Mouse (Mus musculus) liver, embryonic 14.5 days (tissue): ENCODE measurements at regions not wholly inside any gene's neighbourhood (a gene's known extent, or its start where the extent isn't known, plus 50 kb on each side); places are given as distances from the start of the nearest gene placed in this dataset.

Experiments
- ATAC-seq: fragments of 200-750 bp; cut with Nextera tagmentation; 2 replicates; pipeline ENCODE4 v1.8.0; 2017; ENCODE audit warnings: moderate number of reproducible peaks, mild to moderate bottlenecking, moderate library complexity; ENCODE audit not compliant: insufficient read depth
- DNase-seq, 3 experiments: peaks; one replicate each; pipeline ENCODE4 v3.0.0-alpha.2; 2012 to 2013; ENCODE audit warnings: low read depth in 3 of 3, low spot score in 3 of 3
- H3K27ac ChIP-seq: fragments of 300-500 bp; sonication (generic); 2 replicates; pipeline ENCODE4 v1.5.1; 2014; ENCODE audit warnings: moderate library complexity, mild to moderate bottlenecking, control low read depth, inconsistent platforms
- H3K27me3 ChIP-seq: fragments of 300-500 bp; sonication (generic); 2 replicates; pipeline ENCODE4 v1.6.1; 2014; ENCODE audit warnings: mild to moderate bottlenecking, low read length, moderate library complexity; ENCODE audit not compliant: control insufficient read depth, insufficient read depth
- H3K36me3 ChIP-seq: fragments of 300-500 bp; sonication (generic); replicated peaks from 2 replicates; pipeline ENCODE4 v1.6.1; 2014; ENCODE audit warnings: low read depth; ENCODE audit not compliant: control insufficient read depth, insufficient read depth
- H3K4me1 ChIP-seq, 2 experiments: fragments of 200-500 bp in 1 of 2; fragments of 300-500 bp in 1 of 2; sonication (generic) in 1 of 2; replicated peaks; 2 replicates each; pipeline ENCODE4 v1.6.1; 2012 to 2014; ENCODE audit warnings: antibody characterized with exemption in 1 of 2, inconsistent platforms in 1 of 2, low read length in 1 of 2; ENCODE audit not compliant: control insufficient read depth in 2 of 2, insufficient read depth in 2 of 2
- H3K4me2 ChIP-seq: fragments of 300-500 bp; sonication (generic); 2 replicates; pipeline ENCODE4 v1.6.1; 2014; ENCODE audit warnings: low read depth, mild to moderate bottlenecking, control low read depth, moderate library complexity
- H3K4me3 ChIP-seq, 2 experiments: fragments of 200-500 bp in 1 of 2; fragments of 300-500 bp in 1 of 2; sonication (generic) in 1 of 2; 2 replicates each; pipeline ENCODE4 v1.5.1; 2012 to 2014; ENCODE audit warnings: low read depth in 2 of 2, low read length in 2 of 2, mild to moderate bottlenecking in 2 of 2, control low read depth in 1 of 2, inconsistent platforms in 1 of 2, moderate library complexity in 1 of 2; ENCODE audit not compliant: insufficient read depth in 1 of 2
- H3K9ac ChIP-seq: fragments of 300-500 bp; sonication (generic); replicated peaks from 2 replicates; pipeline ENCODE4 v1.6.1; 2014; ENCODE audit warnings: mild to moderate bottlenecking, control low read depth, moderate library complexity
- H3K9me3 ChIP-seq: fragments of 300-500 bp; sonication (generic); 2 replicates; pipeline ENCODE4 v1.6.1; 2016; ENCODE audit warnings: low read length, mixed read lengths; ENCODE audit not compliant: control insufficient read depth
- CTCF ChIP-seq: IDR thresholded peaks from 2 replicates; pipeline ENCODE4 v1.5.1; 2016; ENCODE audit warnings: antibody characterized with exemption, low read depth, control low read depth
- EP300 ChIP-seq: IDR thresholded peaks from 2 replicates; pipeline ENCODE4 v1.6.1; 2016; ENCODE audit warnings: antibody characterized with exemption, low read depth
- WGBS: fragments of 180-500 bp; shearing (Covaris S2); extraction: QIAGEN DNeasy Blood & Tissue Kit; methylation state at CpG from one replicate; pipeline ENCODE4 v1.1.7; 2014; ENCODE audit not compliant: insufficient replicate concordance; 5-methylcytosine and 5-hydroxymethylcytosine counted together

GRCm38 (mm10) chr6:99986449-99986848 is 260.3 kb upstream of the Prok2 start:
- ATAC-seq (no peak), DNase-seq (no peak)
- H3K9me3 ChIP-seq: no peaks in the 10 kb centered on the region
- H3K4me3 ChIP-seq: no peak overlapping the region
- H3K9ac ChIP-seq: no peak overlapping the region
- 53% methylated on average over 3 of the region's 3 CpGs for WGBS
- H3K4me2 ChIP-seq: no peak overlapping the region
- TF ChIP-seq CTCF (no peak), EP300 (no peak)
- H3K27ac ChIP-seq: no peak overlapping the region
- H3K36me3 ChIP-seq: no peaks in the 10 kb centered on the region
- H3K4me1 ChIP-seq: peaks cover 0 to 8% of the 10 kb centered on the region in 2 experiments; a peak in 2 of 4 replicates
- H3K27me3 ChIP-seq: no peaks in the 10 kb centered on the region

GRCm38 (mm10) chr6:99985322-99985721 is 259.1 kb upstream of the Prok2 start:
- Histone ChIP-seq H3K27ac (no peak overlapping the region), H3K36me3 (no peaks in the 10 kb centered on the region), H3K4me2 (no peak overlapping the region), H3K4me3 (no peak overlapping the region), H3K9ac (no peak overlapping the region), H3K9me3 (no peaks in the 10 kb centered on the region), H3K27me3 (no peaks in the 10 kb centered on the region), H3K4me1 (0 out of 4 replicates have a peak, but pooled peaks cover 0 to 2% of the 10 kb centered on the region in 2 experiments)
- no peak for TF ChIP-seq EP300
- TF ChIP-seq CTCF: no peak
- 18% methylated on average over 5 of the region's 5 CpGs for WGBS
- ATAC-seq: no peak
- DNase-seq: no peak

GRCm38 (mm10) chr6:99984856-99985224 is 258.6 kb upstream of the Prok2 start:
- H3K9ac ChIP-seq: no peak overlapping the region
- no peak overlapping the region for H3K4me3 ChIP-seq
- H3K36me3 ChIP-seq: no peaks in the 10 kb centered on the region
- no peaks in the 10 kb centered on the region for H3K9me3 ChIP-seq
- H3K27me3 ChIP-seq: no peaks in the 10 kb centered on the region
- no peak overlapping the region for H3K27ac ChIP-seq
- no peak for ATAC-seq
- WGBS: 11% methylated on average over 10 of the region's 10 CpGs
- TF ChIP-seq CTCF: no peak
- no peak for TF ChIP-seq EP300
- H3K4me1 ChIP-seq: no peaks in the 10 kb centered on the region
- DNase-seq: no peak
- H3K4me2 ChIP-seq: no peak overlapping the region

GRCm38 (mm10) chr6:99984057-99984855 is 258.1 kb upstream of the Prok2 start:
- Histone ChIP-seq H3K9me3 (no peaks in the 10 kb centered on the region), H3K36me3 (no peaks in the 10 kb centered on the region), H3K4me2 (no peak overlapping the region), H3K4me1 (no peaks in the 10 kb centered on the region), H3K9ac (no peak overlapping the region), H3K4me3 (no peak overlapping the region), H3K27me3 (no peaks in the 10 kb centered on the region), H3K27ac (no peak overlapping the region)
- WGBS: 14% methylated on average over 7 of the region's 7 CpGs
- ATAC-seq (no peak), DNase-seq (no peak)
- TF ChIP-seq EP300 (no peak), CTCF (no peak)

GRCm38 (mm10) chr6:99979614-99980013 is 253.4 kb upstream of the Prok2 start:
- TF ChIP-seq EP300 (no peak), CTCF (no peak)
- Histone ChIP-seq H3K4me3 (no peak overlapping the region), H3K27me3 (no peaks in the 10 kb centered on the region), H3K27ac (no peak overlapping the region), H3K9me3 (no peaks in the 10 kb centered on the region), H3K4me1 (no peaks in the 10 kb centered on the region), H3K9ac (no peak overlapping the region), H3K36me3 (no peaks in the 10 kb centered on the region), H3K4me2 (no peak overlapping the region)
- ATAC-seq: no peak
- WGBS: 54% methylated on average over 5 of the region's 5 CpGs
- no peak for DNase-seq
